Mouse (Mus musculus) kidney, embryonic 14.5 days (tissue): ENCODE results near the gene Mgat5. TPM values are rescaled to one million over a fixed set of nuclear protein-coding genes. Genes with fewer than 3 reads are reported as not detected.

ENCODE experiments used
- ATAC-seq: fragments of 200-750 bp; cut with Nextera tagmentation; 2 replicates; pipeline ENCODE4 v1.8.0; 2017; ENCODE audit warnings: moderate number of reproducible peaks, mild to moderate bottlenecking, moderate TSS enrichment, moderate library complexity; ENCODE audit not compliant: low FRiP score, low TSS enrichment
- H3K27ac ChIP-seq: fragments of 300-500 bp; sonication (generic); 2 replicates; pipeline ENCODE4 v1.5.1; 2014; ENCODE audit warnings: low read depth, mild to moderate bottlenecking, low read length, moderate library complexity, mixed read lengths
- H3K27me3 ChIP-seq: fragments of 300-500 bp; sonication (generic); 2 replicates; pipeline ENCODE4 v1.6.1; 2014; ENCODE audit warnings: mild to moderate bottlenecking, low read length; ENCODE audit not compliant: control insufficient read depth, insufficient read depth
- H3K36me3 ChIP-seq: fragments of 300-500 bp; sonication (generic); 2 replicates; pipeline ENCODE4 v1.6.1; 2014; ENCODE audit warnings: low read length, mixed read lengths; ENCODE audit not compliant: control insufficient read depth, insufficient read depth
- H3K4me1 ChIP-seq: fragments of 300-500 bp; sonication (generic); 2 replicates; pipeline ENCODE4 v1.6.1; 2014; ENCODE audit warnings: low read length, mixed read lengths; ENCODE audit not compliant: control insufficient read depth, insufficient read depth
- H3K4me2 ChIP-seq: fragments of 300-500 bp; sonication (generic); replicated peaks from 2 replicates; pipeline ENCODE4 v1.6.1; 2014; ENCODE audit warnings: low read depth, mild to moderate bottlenecking, low read length
- H3K4me3 ChIP-seq: fragments of 300-500 bp; sonication (generic); 2 replicates; pipeline ENCODE4 v1.5.1; 2014; ENCODE audit warnings: mild to moderate bottlenecking, low read length
- H3K9ac ChIP-seq: fragments of 300-500 bp; sonication (generic); 2 replicates; pipeline ENCODE4 v1.6.1; 2014; ENCODE audit warnings: low read depth, mild to moderate bottlenecking, low read length, moderate library complexity
- H3K9me3 ChIP-seq: fragments of 300-500 bp; sonication (generic); 2 replicates; pipeline ENCODE4 v1.6.1; 2016; ENCODE audit warnings: low read length; ENCODE audit not compliant: control insufficient read depth
- WGBS: fragments of 180-500 bp; shearing (Covaris S2); extraction: QIAGEN DNeasy Blood & Tissue Kit; methylation state at CpG from one replicate; pipeline ENCODE4 v1.1.7; 2014; 5-methylcytosine and 5-hydroxymethylcytosine counted together
- polyA plus RNA-seq: library from polyadenylated mRNA; unstranded; fragments of >200 nt; fragmentation: Nextera tagmentation; extraction: Ambion mirVana; gene quantifications from 2 replicates; pipeline ENCODE4 v1.2.1, GENCODE M21; 2014

Mgat5 gene
- polyA plus RNA-seq, 1 experiment from 2014 or later, result 11.0 TPM

DNA sequence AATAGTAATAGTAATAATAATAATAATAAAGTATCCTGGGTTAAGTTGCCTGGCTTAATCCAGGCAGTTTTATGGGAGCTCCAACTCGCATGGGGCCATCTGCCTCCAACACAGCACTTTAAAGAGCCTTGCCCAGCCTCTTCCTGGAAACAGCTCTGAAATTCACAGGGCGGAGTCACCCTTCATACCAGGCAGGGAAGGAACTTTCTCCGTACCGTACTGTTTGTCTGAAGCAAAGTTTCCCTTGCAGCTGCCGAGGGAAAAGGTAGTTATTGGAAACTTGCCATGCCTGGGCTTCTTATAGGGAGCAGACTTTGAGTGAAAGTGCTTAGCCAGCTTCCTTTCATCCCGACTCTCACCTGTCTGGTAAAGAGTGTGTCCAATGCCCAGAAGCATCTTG is 232.3 kb downstream of the Mgat5 start:
- Histone ChIP-seq H3K36me3 (no peaks in the 10 kb centered on the region), H3K4me3 (no peak overlapping the region), H3K4me2 (no peak overlapping the region), H3K27me3 (no peaks in the 10 kb centered on the region), H3K9ac (no peak overlapping the region), H3K9me3 (no peaks in the 10 kb centered on the region), H3K4me1 (peaks cover 33% of the 10 kb centered on the region), H3K27ac (no peak overlapping the region)
- 63% methylated on average over 6 of the region's 6 CpGs for WGBS
- ATAC-seq, result no peak

DNA sequence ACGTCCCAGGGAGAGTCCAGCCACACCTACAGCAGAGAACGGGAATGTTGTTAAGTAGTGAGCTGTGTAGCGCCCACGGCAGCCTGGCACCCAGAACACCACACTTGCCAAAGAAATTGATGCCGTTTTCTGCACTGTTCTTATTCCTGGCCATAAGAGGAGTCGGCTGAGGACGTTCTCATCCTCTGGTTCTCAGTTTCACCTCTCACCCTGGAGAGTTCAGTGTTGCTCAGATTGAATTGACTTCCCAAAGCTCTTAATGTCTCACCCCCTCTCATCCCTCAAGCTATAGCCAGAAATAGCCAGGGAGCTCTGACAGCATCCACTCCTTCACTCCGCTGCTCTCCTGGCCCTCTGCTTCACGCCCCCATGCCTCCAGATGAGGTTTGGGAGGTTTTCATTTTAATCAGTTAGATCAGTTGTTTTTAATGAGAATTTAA is 234.7 kb downstream of the Mgat5 start:
- Histone ChIP-seq H3K9me3 (no peaks in the 10 kb centered on the region), H3K27me3 (no peaks in the 10 kb centered on the region), H3K36me3 (no peaks in the 10 kb centered on the region), H3K9ac (no peak overlapping the region), H3K4me2 (no peak overlapping the region), H3K27ac (no peak overlapping the region), H3K4me1 (peaks cover 38% of the 10 kb centered on the region), H3K4me3 (no peak overlapping the region)
- ATAC-seq, result no peak
- whole genome bisulfite sequencing, result 46% methylated on average over 9 of the region's 9 CpGs

- ATAC-seq, result peak; percentile 40; the same call in 1 of the 2 replicates
- WGBS, result 44% methylated on average over 1 of the region's 1 CpGs
- Histone ChIP-seq H3K27ac (no peak overlapping the region), H3K4me3 (no peak overlapping the region), H3K9me3 (no peaks in the 10 kb centered on the region), H3K4me1 (peaks cover 44% of the 10 kb centered on the region), H3K4me2 (no peak overlapping the region), H3K9ac (no peak overlapping the region), H3K36me3 (no peaks in the 10 kb centered on the region), H3K27me3 (no peaks in the 10 kb centered on the region)
These were observed 236.2 kb downstream of the Mgat5 start for GRCm38 (mm10) chr1:127441007-127441406.

DNA sequence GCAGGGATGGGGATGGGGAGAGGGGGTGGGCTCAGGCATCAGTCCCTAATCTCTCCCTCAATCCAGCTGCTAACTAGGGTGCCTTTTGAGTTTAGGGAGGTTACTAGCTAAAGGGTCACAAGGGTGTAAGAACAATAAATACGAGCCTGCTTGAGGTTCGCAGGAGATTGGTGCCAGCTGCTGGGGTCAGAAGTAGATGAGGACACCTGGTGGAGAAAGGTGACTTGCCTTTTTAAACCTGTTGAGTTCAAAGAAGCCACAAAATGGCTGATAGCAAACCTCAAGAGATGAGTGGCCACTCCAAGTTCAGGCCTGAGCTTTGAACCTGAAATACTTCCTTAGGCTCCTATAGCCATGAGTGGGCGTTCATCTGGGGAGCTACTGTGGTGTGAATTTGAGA is 236.9 kb downstream of the Mgat5 start:
- Histone ChIP-seq H3K9ac (no peak overlapping the region), H3K27ac (no peak overlapping the region), H3K4me3 (no peak overlapping the region), H3K4me1 (peaks cover 44% of the 10 kb centered on the region), H3K4me2 (no peak overlapping the region), H3K27me3 (no peaks in the 10 kb centered on the region), H3K36me3 (no peaks in the 10 kb centered on the region; the same call in 1 of the 2 replicates), H3K9me3 (no peaks in the 10 kb centered on the region)
- no peak for ATAC-seq
- WGBS, result 36% methylated on average over 3 of the region's 3 CpGs

- Histone ChIP-seq H3K4me3 (no peak overlapping the region), H3K9ac (0 out of 2 replicates have a peak overlapping the region, but pooled peaks have one; percentile 4), H3K4me2 (no peak overlapping the region), H3K36me3 (no peaks in the 10 kb centered on the region; the same call in 1 of the 2 replicates), H3K27ac (no peak overlapping the region), H3K4me1 (peaks cover 41% of the 10 kb centered on the region), H3K27me3 (no peaks in the 10 kb centered on the region), H3K9me3 (no peaks in the 10 kb centered on the region)
- peak; percentile 42 for ATAC-seq
- WGBS, result 21% methylated on average over 14 of the region's 14 CpGs
These were observed 238.4 kb downstream of the Mgat5 start for GRCm38 (mm10) chr1:127442880-127443877.

DNA sequence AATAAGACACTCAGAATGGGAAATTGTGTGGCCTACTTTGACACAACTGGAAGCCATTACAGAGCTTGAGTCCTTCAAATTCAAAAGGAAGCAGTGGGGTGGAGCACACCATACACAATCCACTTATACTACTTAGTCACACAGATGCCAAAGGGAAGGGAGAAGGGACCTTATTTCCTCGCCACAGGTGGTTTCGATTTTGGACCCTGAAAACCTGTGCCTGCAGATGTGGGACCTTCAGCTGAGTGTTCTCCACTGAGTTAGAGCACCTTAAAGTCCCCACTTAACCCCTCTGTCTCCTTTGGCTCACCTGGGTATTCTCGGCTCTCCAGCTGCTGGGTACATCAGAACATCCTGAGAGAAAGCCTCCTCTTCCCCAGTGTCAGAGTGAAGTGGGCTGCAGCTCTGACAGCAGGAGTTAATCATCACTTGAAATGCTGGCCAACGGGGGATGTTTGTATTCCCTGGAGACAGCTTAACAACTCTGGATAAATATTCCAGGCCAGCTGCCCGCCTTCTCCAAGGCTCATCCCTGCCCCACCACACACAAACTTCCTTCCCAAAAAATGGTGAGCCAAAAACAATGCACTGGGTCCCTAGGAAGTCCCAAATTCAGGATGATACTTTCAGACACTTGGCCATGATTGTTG is 240.1 kb downstream of the Mgat5 start:
- 45% methylated on average over 5 of the region's 5 CpGs for WGBS
- Histone ChIP-seq H3K4me2 (no peak overlapping the region), H3K4me1 (peaks cover 36% of the 10 kb centered on the region), H3K9ac (no peak overlapping the region), H3K27ac (no peak overlapping the region), H3K27me3 (no peaks in the 10 kb centered on the region), H3K9me3 (no peaks in the 10 kb centered on the region), H3K36me3 (no peaks in the 10 kb centered on the region; the same call in 1 of the 2 replicates), H3K4me3 (no peak overlapping the region)
- no peak for ATAC-seq

GRCm38 (mm10) chr1:127453397-127453796 is 248.6 kb downstream of the Mgat5 start:
- 90% methylated on average over 6 of the region's 6 CpGs for WGBS
- no peak overlapping the region for H3K9ac ChIP-seq
- ATAC-seq, result no peak
- H3K27me3 ChIP-seq, result no peaks in the 10 kb centered on the region
- no peaks in the 10 kb centered on the region; the same call in 1 of the 2 replicates for H3K36me3 ChIP-seq
- 0 out of 2 replicates have a peak, but pooled peaks cover 2% of the 10 kb centered on the region for H3K4me1 ChIP-seq
- H3K4me3 ChIP-seq, result no peak overlapping the region
- no peak overlapping the region for H3K27ac ChIP-seq
- no peak overlapping the region for H3K4me2 ChIP-seq
- no peaks in the 10 kb centered on the region for H3K9me3 ChIP-seq

- H3K4me1 ChIP-seq, result peaks cover 21% of the 10 kb centered on the region
- H3K27ac ChIP-seq, result no peak overlapping the region
- H3K9me3 ChIP-seq, result no peaks in the 10 kb centered on the region
- 8% methylated on average over 6 of the region's 6 CpGs for WGBS
- H3K4me3 ChIP-seq, result no peak overlapping the region
- H3K36me3 ChIP-seq, result no peaks in the 10 kb centered on the region
- H3K27me3 ChIP-seq, result no peaks in the 10 kb centered on the region
- H3K4me2 ChIP-seq, result no peak overlapping the region
- ATAC-seq, result peak; percentile 58
- H3K9ac ChIP-seq, result no peak overlapping the region
These were observed 254.2 kb downstream of the Mgat5 start for GRCm38 (mm10) chr1:127459015-127459451.
